Mouse (Mus musculus): ENCODE data around the gene Dleu7. TPM values are rescaled to one million over a fixed set of nuclear protein-coding genes. Genes with fewer than 3 reads are reported as not detected.

Gene Dleu7
- polyA plus RNA-seq, 1 experiment from 2014 or later, result 0.53 TPM

GRCm38 (mm10) chr14:62322581-62323344, 29.9 kb upstream of the Dleu7 start:
- H3K27me3 ChIP-seq (ENCODE audit: low read depth, poor library complexity, severe bottlenecking), result no peaks in the 10 kb centered on the region
- 59% methylated on average over 6 of the region's 6 CpGs for WGBS
- peaks cover 4% of the 10 kb centered on the region; the same call in 1 of the 2 replicates for H3K4me1 ChIP-seq
- no peak overlapping the region for H3K4me3 ChIP-seq
- H3K36me3 ChIP-seq, result no peaks in the 10 kb centered on the region
- H3K9me3 ChIP-seq (replicated peaks), result no peaks in the 10 kb centered on the region
- H3K27ac ChIP-seq, result no peak overlapping the region
- DNase-seq (ENCODE audit: low spot score), result no peak

GRCm38 (mm10) chr14:62311672-62312071, 18.8 kb upstream of the Dleu7 start:
- H3K9me3 ChIP-seq (replicated peaks), result no peaks in the 10 kb centered on the region
- no peaks in the 10 kb centered on the region for H3K27me3 ChIP-seq (ENCODE audit: low read depth, poor library complexity, severe bottlenecking)
- 90% methylated on average over 1 of the region's 1 CpGs for WGBS
- H3K36me3 ChIP-seq, result no peaks in the 10 kb centered on the region
- H3K4me1 ChIP-seq, result peaks cover 8% of the 10 kb centered on the region
- no peak overlapping the region for H3K4me3 ChIP-seq
- no peak for DNase-seq (ENCODE audit: low spot score)
- H3K27ac ChIP-seq, result no peak overlapping the region

GRCm38 (mm10) chr14:62309026-62309425, 16.2 kb upstream of the Dleu7 start:
- Histone ChIP-seq H3K27ac (no peak overlapping the region), H3K4me3 (no peak overlapping the region), H3K9me3 (replicated peaks) (no peaks in the 10 kb centered on the region)

GRCm38 (mm10) chr14:62307555-62307954, 14.7 kb upstream of the Dleu7 start:
- no peaks in the 10 kb centered on the region for H3K9me3 ChIP-seq (replicated peaks)
- 97% methylated on average over 1 of the region's 1 CpGs for WGBS
- DNase-seq (ENCODE audit: low spot score), result no peak
- no peaks in the 10 kb centered on the region for H3K36me3 ChIP-seq
- H3K27me3 ChIP-seq (ENCODE audit: low read depth, poor library complexity, severe bottlenecking), result no peaks in the 10 kb centered on the region
- no peak overlapping the region for H3K27ac ChIP-seq
- no peak overlapping the region for H3K4me3 ChIP-seq
- H3K4me1 ChIP-seq, result peaks cover 8% of the 10 kb centered on the region

More at GRCm38 (mm10) chr14:62309026-62309425, 16.2 kb upstream of the Dleu7 start:
- Histone ChIP-seq H3K36me3 (no peaks in the 10 kb centered on the region), H3K27me3 (ENCODE audit: low read depth, poor library complexity, severe bottlenecking) (no peaks in the 10 kb centered on the region), H3K4me1 (peaks cover 8% of the 10 kb centered on the region)
- DNase-seq (ENCODE audit: low spot score), result no peak
- 63% methylated on average over 2 of the region's 2 CpGs for WGBS

- Histone ChIP-seq H3K9me3 (replicated peaks) (no peaks in the 10 kb centered on the region), H3K36me3 (no peaks in the 10 kb centered on the region), H3K4me1 (no peaks in the 10 kb centered on the region; the same call in 1 of the 2 replicates), H3K27me3 (ENCODE audit: low read depth, poor library complexity, severe bottlenecking) (peaks cover under 1% of the 10 kb centered on the region; the same call in 1 of the 2 replicates), H3K27ac (no peak overlapping the region), H3K4me3 (no peak overlapping the region)
- no peak for DNase-seq (ENCODE audit: low spot score)
- WGBS, result 90% methylated on average over 3 of the region's 3 CpGs
Observed at GRCm38 (mm10) chr14:62300031-62300430, 7.2 kb upstream of the Dleu7 start.

- H3K4me3 ChIP-seq, result no peak overlapping the region
- H3K36me3 ChIP-seq, result no peaks in the 10 kb centered on the region
- H3K4me1 ChIP-seq, result peaks cover 1% of the 10 kb centered on the region
- H3K9me3 ChIP-seq (replicated peaks), result no peaks in the 10 kb centered on the region
- DNase-seq (ENCODE audit: low spot score), result no peak
- H3K27me3 ChIP-seq (ENCODE audit: low read depth, poor library complexity, severe bottlenecking), result peaks cover 13% of the 10 kb centered on the region
- 97% methylated on average over 1 of the region's 1 CpGs for WGBS
- H3K27ac ChIP-seq, result no peak overlapping the region
Observed at GRCm38 (mm10) chr14:62298808-62299207, 6.0 kb upstream of the Dleu7 start.

- DNase-seq (ENCODE audit: low spot score), result no peak
- H3K36me3 ChIP-seq, result no peaks in the 10 kb centered on the region
- H3K4me3 ChIP-seq, result peak overlapping the region; percentile 58
- peaks cover 20% of the 10 kb centered on the region for H3K4me1 ChIP-seq
- 43% methylated on average over 7 of the region's 7 CpGs for WGBS
- peaks cover 60% of the 10 kb centered on the region for H3K27me3 ChIP-seq (ENCODE audit: low read depth, poor library complexity, severe bottlenecking)
- H3K9me3 ChIP-seq (replicated peaks), result no peaks in the 10 kb centered on the region
- H3K27ac ChIP-seq, result peak overlapping the region; percentile 75
Observed at GRCm38 (mm10) chr14:62292166-62292487, 720 bp downstream of the Dleu7 start.

- DNase-seq (ENCODE audit: low spot score), result no peak
- 90% methylated on average over 1 of the region's 1 CpGs for WGBS
- Histone ChIP-seq H3K27me3 (ENCODE audit: low read depth, poor library complexity, severe bottlenecking) (peaks cover 60% of the 10 kb centered on the region), H3K9me3 (replicated peaks) (no peaks in the 10 kb centered on the region), H3K36me3 (no peaks in the 10 kb centered on the region), H3K27ac (no peak overlapping the region), H3K4me1 (peaks cover 20% of the 10 kb centered on the region), H3K4me3 (no peak overlapping the region)
Observed at GRCm38 (mm10) chr14:62291406-62291987, 1.4 kb downstream of the Dleu7 start.

GRCm38 (mm10) chr14:62288731-62289130, 4.1 kb downstream of the Dleu7 start:
- no peak overlapping the region for H3K27ac ChIP-seq
- no peak for DNase-seq (ENCODE audit: low spot score)
- H3K36me3 ChIP-seq, result no peaks in the 10 kb centered on the region
- no peaks in the 10 kb centered on the region for H3K9me3 ChIP-seq (replicated peaks)
- H3K4me1 ChIP-seq, result peaks cover 18% of the 10 kb centered on the region
- peaks cover 46% of the 10 kb centered on the region for H3K27me3 ChIP-seq (ENCODE audit: low read depth, poor library complexity, severe bottlenecking)
- no peak overlapping the region for H3K4me3 ChIP-seq
- 96% methylated on average over 3 of the region's 3 CpGs for WGBS

GRCm38 (mm10) chr14:62282974-62283373, 9.9 kb downstream of the Dleu7 start:
- Histone ChIP-seq H3K27me3 (ENCODE audit: low read depth, poor library complexity, severe bottlenecking) (no peaks in the 10 kb centered on the region), H3K36me3 (no peaks in the 10 kb centered on the region), H3K4me3 (no peak overlapping the region), H3K4me1 (peaks cover 4% of the 10 kb centered on the region; the same call in 1 of the 2 replicates), H3K9me3 (replicated peaks) (no peaks in the 10 kb centered on the region), H3K27ac (no peak overlapping the region)
- 83% methylated on average over 2 of the region's 2 CpGs for WGBS
- no peak for DNase-seq (ENCODE audit: low spot score)

- Histone ChIP-seq H3K27me3 (ENCODE audit: low read depth, poor library complexity, severe bottlenecking) (no peaks in the 10 kb centered on the region), H3K4me1 (no peaks in the 10 kb centered on the region), H3K4me3 (no peak overlapping the region), H3K36me3 (no peaks in the 10 kb centered on the region), H3K9me3 (replicated peaks) (no peaks in the 10 kb centered on the region), H3K27ac (no peak overlapping the region)
- 97% methylated on average over 3 of the region's 3 CpGs for WGBS
- no peak for DNase-seq (ENCODE audit: low spot score)
Observed at GRCm38 (mm10) chr14:62273604-62274003, 19.2 kb downstream of the Dleu7 start.

- Histone ChIP-seq H3K4me3 (no peak overlapping the region), H3K27me3 (ENCODE audit: low read depth, poor library complexity, severe bottlenecking) (no peaks in the 10 kb centered on the region), H3K27ac (no peak overlapping the region), H3K4me1 (no peaks in the 10 kb centered on the region), H3K9me3 (replicated peaks) (no peaks in the 10 kb centered on the region), H3K36me3 (no peaks in the 10 kb centered on the region)
- no peak for DNase-seq (ENCODE audit: low spot score)
- WGBS, result 89% methylated on average over 12 of the region's 12 CpGs
Observed at GRCm38 (mm10) chr14:62270698-62271396, 22.0 kb downstream of the Dleu7 start.

- no peaks in the 10 kb centered on the region for H3K27me3 ChIP-seq (ENCODE audit: low read depth, poor library complexity, severe bottlenecking)
- H3K36me3 ChIP-seq, result no peaks in the 10 kb centered on the region
- H3K4me3 ChIP-seq, result no peak overlapping the region
- no peak for DNase-seq (ENCODE audit: low spot score)
- WGBS, result 64% methylated on average over 10 of the region's 10 CpGs
- H3K9me3 ChIP-seq (replicated peaks), result no peaks in the 10 kb centered on the region
- H3K27ac ChIP-seq, result no peak overlapping the region
- H3K4me1 ChIP-seq, result peaks cover 10% of the 10 kb centered on the region
Observed at GRCm38 (mm10) chr14:62258978-62259536, 33.8 kb downstream of the Dleu7 start.

Data from limb, embryonic 10.5 days (tissue).